Mouse (Mus musculus) naive thymus-derived CD4-positive, alpha-beta T cell, adult 2 months (primary cell): ENCODE measurements around the gene Blnk.

Experiments used
- DNase-seq: peaks from one replicate; pipeline ENCODE4 v3.0.0-alpha.2; 2011; ENCODE audit warnings: low read depth

The Blnk gene

DNA sequence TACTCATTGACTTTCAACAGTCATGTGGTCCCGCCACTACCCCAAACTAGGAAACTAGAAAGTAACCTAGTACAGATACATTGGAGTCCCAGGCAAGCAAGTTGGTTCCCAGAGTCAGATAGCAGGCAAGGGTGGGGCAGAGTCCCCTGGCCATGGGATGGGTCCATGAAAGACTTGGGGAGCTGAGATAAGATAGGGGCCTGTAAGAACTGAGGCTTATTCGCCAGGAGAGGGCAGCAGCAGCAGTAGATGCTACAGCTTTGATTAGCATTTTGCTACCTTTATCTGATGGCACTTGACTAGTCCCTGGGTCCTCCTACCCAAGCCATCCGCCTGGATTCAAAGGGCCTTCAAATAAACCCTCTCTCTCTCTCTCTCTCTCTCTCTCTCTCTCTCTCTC is 5.2 kb upstream of the Blnk start:
- peak; percentile 37 for DNase-seq

DNA sequence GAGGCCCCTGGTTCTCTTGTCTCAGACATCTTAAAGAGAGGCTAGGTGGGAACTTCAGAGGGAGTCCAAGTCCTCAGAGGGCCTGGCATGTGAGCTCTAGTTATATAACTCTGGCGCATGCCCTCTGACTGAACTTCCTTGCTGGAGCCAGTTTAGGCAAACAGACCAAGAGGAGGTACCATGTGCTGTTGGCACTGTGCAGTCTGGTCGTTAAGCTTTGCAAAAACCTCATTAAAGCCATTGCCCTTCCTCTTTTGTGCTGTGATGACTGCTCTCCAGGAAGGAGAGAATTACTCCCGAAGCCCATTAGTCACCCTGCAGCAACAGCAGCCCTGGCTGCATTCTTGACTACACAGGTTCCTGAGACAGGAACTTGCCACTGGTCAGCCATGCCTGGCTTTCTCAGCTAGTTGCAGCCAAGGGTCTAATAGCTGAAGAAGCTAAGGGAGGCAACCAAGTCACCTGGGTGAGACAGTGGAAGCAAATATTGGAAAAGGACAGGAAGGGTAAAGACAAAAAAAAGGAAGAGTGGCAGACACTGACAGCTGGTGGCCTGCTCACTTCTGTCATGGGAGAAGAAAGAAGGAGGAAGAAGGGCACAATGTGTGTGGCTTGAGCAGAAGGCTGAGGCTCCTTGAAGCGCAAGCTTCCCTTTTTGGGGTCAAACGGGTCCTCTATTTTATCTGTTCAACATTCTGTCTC is 4.3 kb upstream of the Blnk start:
- no peak for DNase-seq

DNA sequence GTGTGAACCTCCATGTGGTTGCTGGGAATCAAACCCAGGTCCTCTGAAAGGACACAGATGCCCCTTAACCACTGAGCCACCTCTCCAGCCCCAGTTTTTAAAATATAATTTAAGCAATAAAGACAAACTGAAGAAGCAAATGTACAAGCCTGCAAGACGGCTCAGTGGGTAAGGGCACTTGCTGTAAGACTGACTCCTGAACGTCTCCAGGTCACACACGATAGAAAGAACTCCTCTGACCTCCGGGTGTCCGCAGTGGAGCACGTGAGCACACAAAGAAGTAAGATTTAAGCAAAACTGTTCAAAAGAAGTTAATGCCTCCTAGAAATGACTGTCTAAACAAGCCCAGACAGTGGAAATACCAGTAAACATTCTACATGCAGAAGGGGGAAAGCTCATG is 2.4 kb upstream of the Blnk start:
- no peak for DNase-seq

DNA sequence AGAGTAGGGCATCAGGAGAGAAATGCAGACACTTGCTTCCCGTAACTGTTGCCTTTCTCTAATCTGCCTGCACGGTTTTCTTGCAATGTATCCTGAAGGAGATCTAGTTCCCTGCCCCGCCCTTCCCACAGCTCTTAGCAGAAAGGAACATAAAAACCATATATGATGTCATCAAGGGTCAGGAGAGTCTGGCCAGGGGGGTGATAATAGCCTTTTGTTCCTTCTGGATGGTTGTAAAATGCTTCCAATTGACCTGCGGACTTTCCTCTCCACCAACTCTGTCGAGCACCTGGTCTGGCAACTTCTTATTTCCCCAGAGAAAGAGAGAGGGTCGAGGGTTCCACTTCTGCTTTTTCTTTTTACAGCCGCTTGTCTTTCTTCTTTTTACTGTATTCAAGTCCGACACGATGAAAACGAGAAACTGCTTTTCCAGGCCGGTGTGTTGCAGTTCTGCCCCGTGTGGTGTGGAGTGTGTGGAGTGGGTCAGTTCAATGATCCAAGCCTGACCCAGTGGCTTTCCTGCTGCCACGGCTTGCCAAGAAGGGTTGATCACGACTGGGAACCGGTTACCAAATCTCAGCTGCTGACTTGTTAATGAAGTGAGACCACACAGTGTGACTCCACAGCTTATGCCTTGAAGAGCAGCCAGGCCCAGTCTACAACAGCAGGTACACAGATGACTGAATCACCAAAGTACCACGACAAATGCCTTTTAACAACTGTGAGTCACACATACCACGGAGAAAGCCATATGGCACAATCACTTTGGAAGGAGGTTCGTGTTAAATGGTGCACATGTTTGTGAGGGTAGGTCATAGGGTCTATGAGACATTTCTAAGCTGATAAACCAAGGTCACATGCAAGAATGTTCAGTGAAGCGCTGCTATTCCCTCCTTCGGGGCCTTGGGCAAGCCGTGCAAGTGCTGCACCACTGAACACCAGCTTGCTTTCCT is 1.4 kb upstream of the Blnk start:
- no peak for DNase-seq

DNA sequence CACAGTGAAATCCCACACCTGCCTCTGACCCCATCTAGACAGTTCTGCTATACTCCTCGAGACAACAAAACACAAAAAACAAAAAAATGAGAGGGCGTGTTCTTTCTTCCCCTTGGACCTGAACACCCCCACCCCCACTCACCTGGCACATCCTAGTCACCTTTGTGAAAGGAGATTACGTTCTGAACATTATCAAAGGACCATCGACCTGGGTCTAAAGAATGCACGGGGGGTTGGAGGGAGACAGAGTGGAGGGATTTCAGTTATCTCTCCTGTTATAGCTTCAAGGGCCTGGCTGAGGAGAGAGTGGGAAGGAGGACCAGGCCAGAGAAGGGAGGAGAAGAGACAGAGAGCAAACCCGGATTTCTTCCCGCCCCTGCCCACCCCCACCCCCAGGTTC is 576 bp upstream of the Blnk start:
- no peak for DNase-seq

DNA sequence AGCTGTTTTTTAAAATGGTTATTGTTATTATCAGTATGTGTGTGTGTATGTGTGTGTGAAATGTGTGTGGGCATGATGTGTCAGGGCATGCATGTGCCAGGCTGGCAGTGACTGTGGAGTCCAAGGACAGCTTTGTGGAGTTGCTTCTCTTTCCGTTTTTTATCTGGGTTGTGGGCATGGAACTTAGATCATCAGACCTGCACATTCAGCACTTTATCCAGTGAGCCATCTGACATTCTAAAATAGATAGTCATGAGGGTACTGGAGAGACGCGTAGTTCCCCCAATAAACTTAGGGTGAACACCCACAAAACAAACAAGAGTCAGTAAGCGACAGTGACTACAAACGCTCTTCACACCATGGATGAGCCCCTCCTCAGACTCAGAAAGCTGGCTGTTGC is 979 bp downstream of the Blnk start:
- DNase-seq: no peak

DNA sequence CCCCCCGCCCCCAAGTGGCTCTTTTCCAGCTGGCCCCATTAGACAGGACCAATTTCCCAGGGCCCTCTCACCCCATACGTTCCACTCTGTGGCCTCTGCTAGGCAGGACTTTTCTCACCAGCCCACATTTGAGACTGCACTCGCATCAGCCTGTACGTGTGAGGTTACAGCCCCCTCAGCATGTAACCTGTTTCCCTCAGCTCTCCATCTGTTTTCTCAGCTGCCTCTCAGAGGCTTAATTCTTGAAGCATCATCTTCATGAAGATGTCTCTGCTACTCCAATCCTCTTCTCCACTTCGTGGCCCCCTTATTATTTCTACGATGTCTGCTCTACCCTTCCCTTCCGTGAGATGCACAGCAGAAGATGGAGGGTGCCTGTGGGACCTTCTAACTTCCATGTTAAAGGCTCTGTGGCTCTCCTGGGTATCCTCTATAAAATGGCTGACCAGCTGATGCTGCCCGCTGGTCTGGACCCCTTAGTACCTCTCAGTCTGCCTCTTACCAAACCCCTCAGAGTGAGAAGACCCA is 1.8 kb downstream of the Blnk start:
- no peak for DNase-seq

DNA sequence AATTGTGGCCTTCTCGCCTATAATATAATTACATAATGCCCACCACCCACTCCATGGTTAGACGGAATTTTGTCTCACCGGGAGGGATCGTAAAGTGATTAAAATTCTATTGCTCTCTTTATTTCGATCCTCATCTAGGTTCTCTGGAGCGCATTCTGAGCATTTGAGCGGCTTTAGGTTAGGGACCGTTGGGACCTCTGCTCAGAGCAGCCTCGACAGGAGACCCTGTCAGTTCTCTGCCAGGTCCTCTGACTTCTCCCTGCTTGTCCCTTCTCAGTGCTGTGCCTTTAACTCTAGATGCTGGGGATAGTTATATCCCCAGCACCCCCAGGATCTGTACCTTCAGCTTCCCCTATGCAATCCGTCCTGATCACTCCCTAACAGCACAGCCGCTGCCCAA is 2.2 kb downstream of the Blnk start:
- DNase-seq: no peak

DNA sequence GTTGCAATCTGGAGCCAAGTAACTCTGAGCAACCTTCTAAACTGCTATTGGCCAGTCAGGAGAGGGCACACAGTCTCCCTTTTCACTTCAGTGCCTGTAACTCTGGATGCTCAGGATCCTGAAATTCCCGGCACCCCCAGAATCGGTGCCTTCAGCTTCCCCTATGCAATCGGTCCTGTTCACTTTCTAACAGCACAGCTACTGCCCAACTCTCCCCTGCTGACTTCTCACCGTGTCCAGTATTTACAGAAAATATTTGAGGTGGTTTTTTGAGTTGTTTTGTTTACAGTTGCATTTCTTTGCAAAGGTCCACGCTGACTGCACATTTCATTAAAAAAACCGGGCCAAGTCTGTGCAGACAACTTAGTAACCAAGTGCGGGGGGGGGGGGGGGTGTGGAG is 2.7 kb downstream of the Blnk start:
- no peak for DNase-seq

DNA sequence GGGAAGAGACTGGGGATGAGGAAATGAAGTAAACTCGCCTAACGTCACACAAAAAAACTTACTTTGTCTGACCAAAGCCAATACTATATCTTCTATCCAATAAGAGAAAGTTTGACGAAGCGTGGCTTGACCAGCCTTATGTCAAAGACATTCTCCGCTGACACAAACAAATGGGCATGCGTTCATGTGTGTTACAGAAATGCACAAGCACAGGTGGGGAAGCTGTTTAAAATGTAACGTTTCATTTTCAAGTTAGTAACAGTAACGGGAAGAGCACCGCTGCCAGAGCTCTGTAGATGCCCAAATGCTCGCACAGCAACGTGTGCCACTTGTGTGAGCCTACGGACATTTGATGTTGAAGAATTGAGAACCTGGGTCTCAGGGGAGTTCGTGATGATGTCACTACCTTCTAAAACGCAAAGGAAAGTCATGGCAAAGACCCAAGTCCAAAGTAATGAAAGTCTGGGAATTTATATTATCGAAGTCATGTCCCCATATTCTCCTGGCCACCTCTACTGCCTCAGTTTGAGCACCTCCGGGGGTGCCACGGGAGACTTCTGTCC is 3.5 kb downstream of the Blnk start:
- no peak for DNase-seq

DNA sequence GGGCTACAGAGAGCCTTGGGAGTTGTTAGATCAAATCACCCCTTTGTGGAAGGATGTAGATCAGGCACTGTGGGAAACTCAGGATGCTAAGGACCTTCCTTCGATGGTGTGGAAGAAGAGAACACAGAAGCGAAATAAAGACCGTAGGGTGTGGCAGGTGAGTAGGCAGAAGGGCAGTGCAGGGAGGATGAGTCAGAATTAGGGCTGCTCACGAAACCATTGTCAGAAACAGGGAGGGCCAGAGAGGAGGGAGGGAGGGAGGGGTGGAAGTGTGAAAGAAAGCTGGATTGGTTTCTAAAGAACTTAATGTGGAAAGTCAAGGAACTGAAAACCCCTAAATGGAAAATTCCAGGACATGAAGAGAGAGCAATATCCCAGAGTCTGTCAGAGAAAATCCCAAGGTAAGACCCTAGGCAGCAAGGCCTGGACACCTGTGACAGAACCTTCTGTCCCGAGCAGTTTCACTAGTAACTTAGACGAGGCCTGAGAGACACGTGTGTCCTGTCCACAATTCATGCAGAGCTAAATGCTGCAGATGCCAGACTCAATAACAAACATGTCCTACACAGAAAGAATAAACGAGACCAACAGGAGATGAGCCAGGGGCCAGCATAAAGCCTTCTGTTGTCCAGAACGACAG is 4.3 kb downstream of the Blnk start:
- DNase-seq: no peak

DNA sequence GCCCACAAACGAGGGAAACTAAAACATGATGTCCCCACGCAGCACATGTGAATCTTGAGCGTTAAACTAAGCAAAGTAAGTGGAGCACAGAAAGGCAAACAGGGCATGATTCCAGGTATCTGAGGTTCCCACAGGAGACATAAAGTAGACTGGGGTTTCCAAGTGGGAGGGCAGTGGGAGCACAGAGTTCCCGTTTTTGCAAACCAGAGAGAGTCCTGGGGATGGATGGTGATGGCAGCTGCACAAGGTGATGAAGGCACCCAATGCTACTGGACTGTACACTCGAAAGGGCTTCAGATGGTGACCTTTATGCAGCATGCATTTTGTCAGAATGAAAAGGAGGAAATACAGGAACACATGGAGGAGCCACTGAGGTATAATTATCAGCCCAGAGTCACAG is 5.5 kb downstream of the Blnk start:
- no peak for DNase-seq

DNA sequence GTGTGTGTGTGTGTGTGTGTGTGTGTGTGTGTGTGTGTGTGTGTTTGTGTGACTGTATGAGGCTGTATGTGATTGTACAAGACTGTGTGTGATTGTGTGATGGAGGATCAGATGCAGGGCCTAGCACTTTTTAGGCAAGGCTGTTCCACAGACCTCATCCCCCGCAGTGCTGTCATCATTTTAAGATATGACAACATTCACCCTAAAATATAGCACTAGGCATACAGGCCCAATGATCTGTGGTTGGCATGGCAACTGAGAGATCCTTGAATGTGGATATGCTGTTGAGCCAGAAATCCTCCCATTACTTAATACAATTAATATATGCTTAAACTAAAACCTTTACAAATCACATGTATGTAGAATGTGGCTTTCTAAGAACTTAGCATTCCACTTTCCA is 9.8 kb downstream of the Blnk start:
- DNase-seq: no peak

DNA sequence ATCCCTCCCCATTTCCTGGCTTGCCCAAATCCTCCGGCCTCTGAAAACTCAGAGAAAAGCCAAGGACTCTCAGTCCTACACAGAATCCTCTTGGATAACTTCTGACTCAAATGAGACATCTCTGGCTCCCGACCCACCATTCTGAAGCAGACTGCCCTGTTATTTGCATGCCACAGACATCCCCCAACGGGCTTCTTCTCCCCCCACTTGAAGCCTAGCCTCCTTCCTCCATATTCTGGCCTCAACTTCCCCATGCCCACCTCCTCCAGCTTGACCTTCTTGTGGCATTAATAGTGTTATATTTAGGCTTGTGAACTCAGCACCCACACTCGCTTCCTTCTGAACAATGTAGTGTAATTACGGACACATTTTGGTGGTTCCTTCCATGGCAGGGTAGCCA is 13.7 kb downstream of the Blnk start:
- no peak for DNase-seq

DNA sequence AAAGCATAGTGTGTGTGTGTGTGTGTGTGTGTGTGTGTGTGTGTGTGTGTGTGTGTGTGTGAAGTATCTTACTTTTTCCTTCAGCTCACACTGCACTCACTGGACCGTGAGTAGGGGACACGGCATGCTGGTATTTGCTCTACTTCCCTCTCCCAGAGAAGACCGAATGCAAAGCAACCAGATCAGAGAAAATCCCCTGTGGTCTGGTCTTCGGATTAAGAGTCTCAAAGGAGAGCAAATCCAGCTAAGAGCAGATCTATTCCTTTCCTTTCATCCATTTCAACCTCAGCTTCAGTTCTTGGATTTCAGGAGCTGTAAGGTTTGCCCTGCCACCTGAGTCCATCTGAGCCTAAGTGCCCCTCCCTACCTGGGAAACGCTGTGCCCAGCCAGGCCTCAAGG is 16.3 kb downstream of the Blnk start:
- no peak for DNase-seq

DNA sequence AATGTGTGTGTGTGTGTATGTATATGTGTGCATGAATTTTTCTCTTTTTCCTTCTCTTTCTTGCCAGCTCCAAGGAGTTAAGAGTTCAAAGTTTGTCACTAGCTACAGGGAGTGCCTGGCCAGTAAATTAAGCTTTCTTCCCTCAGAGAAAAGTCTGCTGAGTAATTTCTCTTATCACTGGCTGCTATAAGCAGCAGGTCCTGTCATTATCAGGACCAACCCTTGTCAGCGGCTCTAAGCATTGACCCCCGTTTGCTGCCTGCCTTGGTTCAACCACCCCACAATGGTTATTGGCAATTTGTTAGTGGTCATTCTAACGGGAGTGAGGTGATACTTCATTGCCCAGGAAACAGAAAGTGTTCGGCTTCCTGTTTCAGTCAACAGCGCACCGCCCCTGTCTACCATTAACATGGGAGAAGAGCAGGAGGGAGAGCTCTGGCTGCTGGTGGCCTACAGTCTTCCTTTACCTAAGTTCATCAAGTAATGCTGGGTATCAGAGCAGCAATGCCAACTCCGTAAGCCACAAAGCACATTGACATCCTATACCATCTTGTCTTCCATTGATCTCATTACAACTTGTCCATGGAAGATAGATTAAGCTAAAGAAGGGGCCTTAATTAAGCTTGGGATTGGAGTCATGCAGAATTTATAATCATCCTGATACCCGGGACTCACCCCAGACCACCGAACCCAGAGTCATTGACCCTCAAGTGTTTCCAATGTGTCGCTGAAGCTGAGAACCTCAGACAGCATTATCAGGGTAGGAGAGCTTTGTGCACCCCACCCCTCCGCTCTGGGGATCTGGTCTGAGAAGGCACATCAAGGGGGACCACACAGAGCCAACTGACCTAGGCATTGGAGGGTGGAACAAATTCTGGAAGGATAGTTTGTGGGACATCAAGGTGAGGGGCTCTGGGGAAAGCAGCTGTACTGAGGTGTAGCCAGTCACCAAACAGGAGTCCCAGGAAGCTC is 17.1 kb downstream of the Blnk start:
- no peak for DNase-seq

DNA sequence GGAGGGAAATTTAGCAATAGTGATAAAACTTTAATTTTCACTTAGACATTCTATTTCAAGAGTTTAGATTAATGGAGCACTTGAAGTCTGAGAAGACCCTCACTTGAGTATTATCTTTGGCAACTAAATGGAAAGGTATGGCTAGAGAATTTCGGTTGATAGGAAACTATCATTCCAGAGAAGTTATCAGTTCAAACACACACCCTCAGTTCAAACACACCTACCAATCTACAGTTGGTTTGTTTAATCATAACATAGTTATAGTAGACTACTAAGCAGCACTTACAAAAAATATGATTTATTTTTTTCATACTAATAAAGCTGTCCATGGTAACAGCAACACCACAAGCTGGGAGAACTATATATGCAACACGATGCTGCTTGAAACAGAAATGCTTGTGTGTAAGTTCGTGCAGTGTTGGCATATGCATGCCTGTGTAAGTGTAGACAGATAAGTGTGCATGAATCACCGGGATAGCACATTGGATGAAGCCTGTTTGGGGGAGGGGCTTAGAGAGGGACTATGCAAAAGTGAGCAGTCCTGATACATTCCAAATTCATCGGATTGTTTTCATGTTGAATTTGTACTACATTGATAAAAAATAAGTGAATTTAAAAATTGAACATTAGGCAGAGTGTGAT is 22.9 kb downstream of the Blnk start:
- DNase-seq: no peak

DNA sequence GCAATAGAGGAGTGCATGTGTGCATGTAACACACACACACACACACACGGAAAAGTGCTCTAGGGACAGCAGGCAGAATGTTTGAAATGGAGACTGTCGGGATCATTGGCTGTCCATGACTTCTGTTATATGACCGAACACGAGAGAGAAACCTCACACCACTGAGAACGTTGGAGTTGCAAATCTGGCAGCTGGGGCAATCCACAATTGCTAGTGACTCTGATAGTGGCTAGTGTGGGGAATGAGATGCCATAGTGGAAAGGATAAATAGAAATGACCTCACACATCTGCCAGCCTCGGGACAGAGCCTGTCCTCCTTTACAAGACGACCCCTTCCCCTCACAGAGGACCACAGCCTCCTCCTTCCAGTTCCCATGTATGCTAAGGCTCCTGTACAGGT is 23.6 kb downstream of the Blnk start:
- DNase-seq: no peak

DNA sequence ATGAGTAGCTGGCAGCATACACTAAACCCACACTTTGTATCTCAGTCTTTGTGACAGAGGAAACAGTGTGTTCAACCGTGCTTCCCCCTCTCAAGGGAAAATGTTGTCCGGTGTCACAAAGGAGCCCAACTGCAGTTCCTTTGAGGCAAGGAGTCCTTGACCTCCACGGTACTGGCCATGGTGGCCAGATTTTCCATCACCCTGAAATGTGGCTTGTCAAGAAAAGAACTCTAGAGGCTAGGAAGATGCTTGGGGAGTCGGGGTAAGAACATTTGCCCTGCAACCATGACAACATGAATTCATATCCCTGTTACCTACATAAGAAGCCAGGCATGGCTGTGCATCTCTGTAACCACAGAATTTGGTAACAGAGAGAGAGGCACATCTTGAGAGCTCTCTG is 24.0 kb downstream of the Blnk start:
- DNase-seq: no peak

DNA sequence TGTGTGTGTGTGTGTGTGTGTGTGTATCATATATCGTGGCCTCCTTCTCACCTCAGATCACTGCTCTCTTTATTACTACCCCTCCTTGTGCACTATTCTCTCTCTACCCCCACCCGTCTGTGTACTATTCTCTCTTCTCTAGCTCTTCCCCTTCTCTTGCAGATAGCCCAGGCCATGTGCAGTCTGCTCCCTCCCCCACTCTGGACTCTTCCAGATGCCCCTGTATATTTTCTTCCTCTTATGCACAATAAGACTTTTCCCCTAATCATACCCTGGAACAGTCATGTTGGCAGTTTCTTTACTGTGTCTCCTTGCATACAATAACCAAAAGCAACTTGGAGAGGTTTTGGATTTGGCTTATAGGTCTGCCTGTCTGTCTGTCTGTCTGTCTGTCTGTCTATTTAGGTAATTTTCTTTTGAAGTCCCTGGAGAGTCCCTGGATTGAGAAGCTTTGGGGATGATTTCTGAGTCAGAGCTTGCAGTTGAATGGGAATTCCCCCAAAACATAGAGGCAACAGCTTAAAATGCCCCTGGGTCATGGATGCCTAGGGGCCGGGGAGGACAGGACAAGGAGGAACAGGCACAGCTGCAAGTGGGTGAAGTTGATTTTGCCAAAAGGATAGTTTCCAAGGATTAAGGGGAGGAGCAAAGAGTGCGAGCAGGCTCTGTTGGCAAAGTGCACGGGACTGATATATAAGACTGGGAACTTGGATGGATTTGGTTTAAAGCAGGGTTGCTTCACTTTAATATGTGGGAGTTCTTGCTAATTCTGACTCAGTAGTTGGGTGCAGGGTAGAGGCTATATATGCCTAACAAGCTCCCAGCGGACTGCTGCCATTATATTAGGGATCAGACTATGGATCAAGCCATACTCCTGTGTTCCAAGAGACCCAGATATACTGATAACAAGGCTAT is 29.1 kb downstream of the Blnk start:
- no peak for DNase-seq
